ENCODE assay signal across 15 mouse cellular contexts in genomic region chr5:128348835-128349234, GRCm38 (mm10).
DNase-seq lines count a peak whose midpoint lies in the region; ATAC-seq and TF ChIP-seq lines count a peak whose summit lies in the region.
"Had no signal": no experiment of that assay in that cellular context is flagged by ENCODE, and none has a peak within 500 bp of the region (broad histone marks: within the 10 kb centered on the region; RNA-seq: fewer than 3 reads in every experiment).

No protein-coding gene starts in this region.

- no peak overlapping the region for H3K4me3 ChIP-seq in lung, postnatal 0 days (ENCODE audit: low read depth, low read length)
- H3K4me3 ChIP-seq in limb, embryonic 14.5 days (replicated peaks; ENCODE audit: low read length): no peak overlapping the region
- H3K4me3 ChIP-seq: erythroblast, embryonic 14.5 days; heart, embryonic 12.5 days; midbrain, embryonic 15.5 days had no signal

- no peaks in the 10 kb centered on the region for H3K4me1 ChIP-seq in lung, postnatal 0 days (ENCODE audit: insufficient read depth, low read depth, low read length)
- H3K4me1 ChIP-seq in limb, embryonic 14.5 days (ENCODE audit: control insufficient read depth, insufficient read depth, low read length): no peaks in the 10 kb centered on the region
- H3K4me1 ChIP-seq: heart, embryonic 12.5 days; midbrain, embryonic 15.5 days had no signal

- TF ChIP-seq POLR2A in limb, embryonic 14.5 days (IDR thresholded peaks at IDR 0.05; ENCODE audit: borderline replicate concordance, extremely low read depth, insufficient read depth, insufficient read length): no peak

- no peak for TF ChIP-seq EP300 in lung, postnatal 0 days (IDR thresholded peaks at IDR 0.05)

- no peaks in the 10 kb centered on the region for H3K9me3 ChIP-seq in lung, postnatal 0 days (ENCODE audit: low read length)
- no peaks in the 10 kb centered on the region for H3K9me3 ChIP-seq in limb, embryonic 14.5 days (ENCODE audit: control insufficient read depth, low read length)
- H3K9me3 ChIP-seq: midbrain, embryonic 15.5 days had no signal

- H3K9ac ChIP-seq in lung, postnatal 0 days (replicated peaks; ENCODE audit: low read depth): no peak overlapping the region
- no peak overlapping the region for H3K9ac ChIP-seq in limb, embryonic 14.5 days (ENCODE audit: low read depth, low read length, severe bottlenecking)
- H3K9ac ChIP-seq: heart, embryonic 12.5 days; liver, embryonic 14.5 days; midbrain, embryonic 15.5 days had no signal

- peak; percentile 17 for DNase-seq in adrenal gland, postnatal 14 days
- DNase-seq in adrenal gland, adult 8-10 months: no peak
- DNase-seq in lung, postnatal 0 days (ENCODE audit: low spot score): peak; percentile 69
- DNase-seq in lung, postnatal 25 days (ENCODE audit: low spot score): no peak
- DNase-seq in embryo, embryonic 10 days (ENCODE audit: low spot score): peak; percentile 87
- peak; percentile 91 for DNase-seq in limb, embryonic 14.5 days (ENCODE audit: low spot score)
- DNase-seq in urinary bladder, postnatal 10 days (ENCODE audit: low spot score): no peak
- DNase-seq in natural killer cell, adult 2 months (ENCODE audit: low spot score in 2 of 2): no peak
- DNase-seq: cerebellum, adult 9-11 months; right cerebral cortex, postnatal 4 days had no signal

- H3K27me3 ChIP-seq in lung, postnatal 0 days (replicated peaks; ENCODE audit: insufficient read depth, low read length): no peaks in the 10 kb centered on the region
- no peaks in the 10 kb centered on the region for H3K27me3 ChIP-seq in limb, embryonic 14.5 days (ENCODE audit: control insufficient read depth, insufficient read depth, low read length)
- H3K27me3 ChIP-seq: heart, embryonic 12.5 days; midbrain, embryonic 15.5 days had no signal

- H3K4me2 ChIP-seq in lung, postnatal 0 days (replicated peaks; ENCODE audit: low read depth, low read length): no peak overlapping the region
- H3K4me2 ChIP-seq in limb, embryonic 14.5 days (replicated peaks; ENCODE audit: low read depth, low read length, severe bottlenecking): no peak overlapping the region
- H3K4me2 ChIP-seq: heart, embryonic 12.5 days; midbrain, embryonic 15.5 days had no signal

- no peak for TF ChIP-seq CTCF in lung, postnatal 0 days (IDR thresholded peaks at IDR 0.05)

- ATAC-seq in lung, postnatal 0 days: no peak
- no peak for ATAC-seq in limb, embryonic 14.5 days (ENCODE audit: low FRiP score, low read depth)
- ATAC-seq: intestine, embryonic 16.5 days; midbrain, embryonic 15.5 days had no signal

- 33% methylated on average over 2 of the region's 2 CpGs for WGBS in lung, postnatal 0 days
- 15% methylated on average over 2 of the region's 2 CpGs for WGBS in limb, embryonic 14.5 days

- no peak overlapping the region for H3K27ac ChIP-seq in lung, postnatal 0 days (ENCODE audit: low read length)
- H3K27ac ChIP-seq in limb, embryonic 14.5 days (replicated peaks; ENCODE audit: low read depth, low read length): no peak overlapping the region
- H3K27ac ChIP-seq: liver, embryonic 14.5 days; midbrain, embryonic 15.5 days had no signal

- H3K36me3 ChIP-seq in lung, postnatal 0 days (ENCODE audit: insufficient read depth, low read length): no peaks in the 10 kb centered on the region
- no peaks in the 10 kb centered on the region for H3K36me3 ChIP-seq in limb, embryonic 14.5 days (ENCODE audit: control insufficient read depth, insufficient read depth, low read length)
- H3K36me3 ChIP-seq: heart, embryonic 12.5 days; midbrain, embryonic 15.5 days had no signal

Comparison
In these comparisons a context has a peak if more than half of its experiments do, and no peak if none do; other contexts are left out.
1. DNase-seq: peak in adrenal gland, postnatal 14 days (single experiment), lung, postnatal 0 days (single experiment), embryo, embryonic 10 days (single experiment) and limb, embryonic 14.5 days (single experiment); none in adrenal gland, adult 8-10 months (single experiment), lung, postnatal 25 days (single experiment), urinary bladder, postnatal 10 days (single experiment) and natural killer cell, adult 2 months (0 of 2).